Mouse (Mus musculus): ENCODE results near the gene Cetn2.

DNA sequence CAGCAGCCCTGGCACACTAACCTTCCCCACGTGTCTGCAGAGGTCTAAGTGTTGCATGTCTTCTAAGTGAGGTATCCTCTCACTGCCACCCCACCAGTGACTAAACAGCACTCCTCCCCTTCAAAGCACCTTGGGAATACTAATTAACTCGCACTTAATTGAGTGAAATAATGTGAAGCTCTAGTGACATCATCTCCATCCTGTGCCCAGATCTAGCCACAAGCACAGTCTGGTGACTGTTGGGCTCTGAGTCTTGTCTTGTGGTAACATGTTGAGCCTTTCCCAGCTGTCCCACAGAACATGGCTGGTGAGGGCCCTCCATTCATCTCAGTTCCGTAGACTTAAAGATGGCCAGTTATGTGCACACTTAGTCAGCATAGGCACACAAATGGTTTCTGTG, 44.5 kb upstream of the Cetn2 start:
- no peak for TF ChIP-seq CTCF (IDR thresholded peaks at IDR 0.05 in 2 of 3, conservative IDR thresholded peaks at IDR 0.05 in 1 of 3; ENCODE audit: control insufficient read depth in 1 of 3, insufficient read depth in 1 of 3, low read depth in 2 of 3, low read length in 3 of 3, poor library complexity in 1 of 3, severe bottlenecking in 1 of 3)
- TF ChIP-seq KAT2A (conservative IDR thresholded peaks at IDR 0.05; ENCODE audit: low read depth, low read length), result no peak
- no peak for TF ChIP-seq POLR2AphosphoS5 (IDR thresholded peaks at IDR 0.05; ENCODE audit: borderline replicate concordance, low read depth, low read length)
- TF ChIP-seq USF1 (IDR thresholded peaks at IDR 0.05; ENCODE audit: low read depth, low read length), result no peak
- no peak for TF ChIP-seq MXI1 (IDR thresholded peaks at IDR 0.05; ENCODE audit: low read depth, low read length)
- no peak for TF ChIP-seq MAZ (IDR thresholded peaks at IDR 0.05; ENCODE audit: low read depth, low read length)

All from MEL (cell line).